Mouse (Mus musculus) cerebellum, postnatal 36 days (tissue): ENCODE data around the gene Pml.
"Not testable (repeated sequence)": the region's sequence is repeated elsewhere in the genome, so short reads cannot be mapped to it uniquely, and the experiment has no call there.

Experiments
- DNase-seq, 2 experiments: peaks; one replicate each; pipeline ENCODE4 v3.0.0; 2021 to 2022; ENCODE audit warnings: mixed read lengths in 2 of 2

The Pml gene

GRCm38 (mm10) chr9:58249592-58250192, at the start of gene Pml:
Pml (minus strand) TSS chr9:58249786.
- DNase-seq: peak; percentile 61 to 67

GRCm38 (mm10) chr9:58297961-58298477, 48.4 kb upstream of the Pml start:
- DNase-seq: no peak

- DNase-seq: no peak
Measured at GRCm38 (mm10) chr9:58297065-58297464, 47.5 kb upstream of the Pml start.

GRCm38 (mm10) chr9:58295766-58296361, 46.3 kb upstream of the Pml start:
- DNase-seq: no peak

- no peak for DNase-seq
Measured at GRCm38 (mm10) chr9:58295345-58295744, 45.8 kb upstream of the Pml start.

- no peak for DNase-seq
Measured at GRCm38 (mm10) chr9:58294527-58294926, 44.9 kb upstream of the Pml start.

- no peak for DNase-seq
Measured at GRCm38 (mm10) chr9:58289901-58290300, 40.3 kb upstream of the Pml start.

- DNase-seq: no peak
Measured at GRCm38 (mm10) chr9:58289090-58289489, 39.5 kb upstream of the Pml start.

- no peak for DNase-seq
Measured at GRCm38 (mm10) chr9:58283431-58283830, 33.8 kb upstream of the Pml start.

GRCm38 (mm10) chr9:58281597-58281996, 32.0 kb upstream of the Pml start:
- peak; percentile 38 to 50 for DNase-seq

- DNase-seq: peak; percentile 44 to 59
Measured at GRCm38 (mm10) chr9:58280259-58281109, 30.9 kb upstream of the Pml start.

- DNase-seq: no peak
Measured at GRCm38 (mm10) chr9:58279780-58280179, 30.2 kb upstream of the Pml start.

GRCm38 (mm10) chr9:58278821-58279723, 29.5 kb upstream of the Pml start:
- no peak for DNase-seq

GRCm38 (mm10) chr9:58278313-58278712, 28.7 kb upstream of the Pml start:
- DNase-seq: no peak

- DNase-seq: no peak
Measured at GRCm38 (mm10) chr9:58276346-58276745, 26.8 kb upstream of the Pml start.

GRCm38 (mm10) chr9:58275797-58276196, 26.2 kb upstream of the Pml start:
- DNase-seq: no peak

GRCm38 (mm10) chr9:58275115-58275774, 25.7 kb upstream of the Pml start:
- peak; percentile 24 to 29 for DNase-seq

- DNase-seq: no peak
Measured at GRCm38 (mm10) chr9:58274626-58275025, 25.0 kb upstream of the Pml start.

- no peak for DNase-seq
Measured at GRCm38 (mm10) chr9:58274101-58274604, 24.6 kb upstream of the Pml start.

GRCm38 (mm10) chr9:58272855-58273254, 23.3 kb upstream of the Pml start:
- no peak for DNase-seq

GRCm38 (mm10) chr9:58272068-58272541, 22.5 kb upstream of the Pml start:
- no peak for DNase-seq

GRCm38 (mm10) chr9:58271551-58271950, 22.0 kb upstream of the Pml start:
- not testable (repeated sequence) for DNase-seq
